Mouse (Mus musculus) lung, postnatal 0 days (tissue): ENCODE measurements at regions not wholly inside any gene's neighbourhood (a gene's known extent, or its start where the extent isn't known, plus 50 kb on each side); places are given as distances from the start of the nearest gene placed in this dataset.

Experiments used
- CTCF ChIP-seq: IDR thresholded peaks from 2 replicates; pipeline ENCODE4 v1.5.1; 2016; ENCODE audit warnings: antibody characterized with exemption, mild to moderate bottlenecking
- EP300 ChIP-seq: IDR thresholded peaks from 2 replicates; pipeline ENCODE4 v1.6.1; 2016; ENCODE audit warnings: antibody characterized with exemption, mild to moderate bottlenecking, control low read depth

DNA sequence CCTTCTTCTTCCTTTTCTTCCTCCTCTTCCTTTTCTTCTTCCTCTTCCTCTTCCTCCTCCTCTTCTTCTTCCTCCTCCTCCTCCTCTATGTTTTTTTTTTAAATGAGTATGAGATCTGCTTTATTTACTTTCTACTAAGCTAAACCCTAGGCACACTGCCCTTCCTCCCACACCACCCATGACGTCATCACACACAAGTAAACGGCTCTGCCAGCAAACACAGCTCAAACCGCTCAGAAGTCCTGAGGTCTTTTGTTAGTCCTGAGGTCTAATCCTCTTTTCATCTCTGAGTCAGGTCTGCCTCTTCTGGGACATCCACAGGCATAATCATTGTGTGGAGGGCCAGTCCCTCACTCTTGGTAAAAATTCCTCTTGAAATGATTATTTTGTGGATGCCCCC lies 210.0 kb downstream of the Vrk1 start:
- TF ChIP-seq CTCF (no peak), EP300 (no peak)
